Mouse (Mus musculus) forebrain, embryonic 14.5 days (tissue): ENCODE results near the gene Ubp1. TPM values are rescaled to one million over a fixed set of nuclear protein-coding genes. Genes with fewer than 3 reads are reported as not detected.

ENCODE experiments used
- ATAC-seq: fragments of 200-750 bp; cut with Nextera tagmentation; 2 replicates; pipeline ENCODE4 v1.8.0; 2017; ENCODE audit warnings: mild to moderate bottlenecking, moderate library complexity
- DNase-seq: peaks from one replicate; pipeline ENCODE4 v3.0.0-alpha.2; 2015; ENCODE audit warnings: low spot score
- H3K27ac ChIP-seq: fragments of 300-500 bp; sonication (generic); 2 replicates; pipeline ENCODE4 v1.5.1; 2014; ENCODE audit warnings: low read depth, mild to moderate bottlenecking, control low read depth, low read length, moderate library complexity
- H3K27me3 ChIP-seq: fragments of 300-500 bp; sonication (generic); replicated peaks from 2 replicates; pipeline ENCODE4 v1.6.1; 2014; ENCODE audit warnings: low read length, control low read depth, mixed read lengths; ENCODE audit not compliant: control insufficient read depth, insufficient read depth
- H3K36me3 ChIP-seq: fragments of 300-500 bp; sonication (generic); 2 replicates; pipeline ENCODE4 v1.6.1; 2014; ENCODE audit warnings: low read length, control low read depth; ENCODE audit not compliant: control insufficient read depth, insufficient read depth
- H3K4me1 ChIP-seq: fragments of 300-500 bp; sonication (generic); 2 replicates; pipeline ENCODE4 v1.6.1; 2014; ENCODE audit warnings: antibody characterized with exemption, low read length, control low read depth; ENCODE audit not compliant: control insufficient read depth, insufficient read depth
- H3K4me2 ChIP-seq: fragments of 300-500 bp; sonication (generic); 2 replicates; pipeline ENCODE4 v1.6.1; 2014; ENCODE audit warnings: mild to moderate bottlenecking, control low read depth, low read length
- H3K4me3 ChIP-seq: fragments of 300-500 bp; sonication (generic); 2 replicates; pipeline ENCODE4 v1.5.1; 2014; ENCODE audit warnings: low read depth, low read length, control low read depth
- H3K9ac ChIP-seq: fragments of 300-500 bp; sonication (generic); 2 replicates; pipeline ENCODE4 v1.6.1; 2014; ENCODE audit warnings: mild to moderate bottlenecking, low read length, control low read depth, moderate library complexity
- H3K9me3 ChIP-seq: fragments of 300-500 bp; sonication (generic); replicated peaks from 2 replicates; pipeline ENCODE4 v1.6.1; 2016; ENCODE audit warnings: low read length, control low read depth, mixed read lengths; ENCODE audit not compliant: control insufficient read depth
- WGBS: fragments of 180-500 bp; shearing (Covaris S2); extraction: QIAGEN DNeasy Blood & Tissue Kit; methylation state at CpG from one replicate; pipeline ENCODE4 v1.1.7; 2014; 5-methylcytosine and 5-hydroxymethylcytosine counted together
- polyA plus RNA-seq: library from polyadenylated mRNA; unstranded; fragments of >200 nt; fragmentation: Nextera tagmentation; extraction: Ambion mirVana; gene quantifications from 2 replicates; pipeline ENCODE4 v1.2.1, GENCODE M21; 2014

Gene Ubp1
- polyA plus RNA-seq, 1 experiment from 2014 or later: 30.7 TPM

DNA sequence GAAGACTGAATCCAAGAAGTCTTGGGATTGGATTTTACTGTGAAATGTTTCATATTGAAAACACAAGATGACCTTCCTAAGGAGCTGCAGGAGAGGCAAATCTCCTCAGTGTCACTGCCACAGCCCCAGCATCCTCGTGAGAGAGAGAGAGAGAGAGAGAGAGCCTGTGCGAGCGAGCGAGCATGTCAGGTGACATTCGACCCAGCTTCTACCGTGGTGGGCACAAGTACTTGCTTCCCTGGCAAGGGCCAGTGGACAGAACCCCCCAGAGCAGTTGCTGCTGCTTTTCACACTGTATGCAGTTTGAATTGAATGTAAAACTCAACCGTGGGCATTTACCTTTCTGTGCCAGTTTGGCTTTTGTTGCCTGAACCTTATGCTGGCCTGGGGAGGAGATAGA lies 44.7 kb downstream of the Ubp1 start:
- Histone ChIP-seq H3K36me3 (peaks cover 92% of the 10 kb centered on the region), H3K9ac (no peak overlapping the region), H3K9me3 (no peaks in the 10 kb centered on the region), H3K4me2 (no peak overlapping the region), H3K4me1 (no peaks in the 10 kb centered on the region), H3K27me3 (no peaks in the 10 kb centered on the region), H3K27ac (no peak overlapping the region), H3K4me3 (no peak overlapping the region)
- ATAC-seq (no peak), DNase-seq (no peak)
- WGBS: 82% methylated on average over 7 of the region's 7 CpGs

GRCm38 (mm10) chr9:113976264-113976663 lies 45.5 kb downstream of the Ubp1 start:
- Histone ChIP-seq H3K27ac (no peak overlapping the region), H3K4me1 (peaks cover 3% of the 10 kb centered on the region; the same call in 1 of the 2 replicates), H3K9ac (no peak overlapping the region), H3K4me3 (no peak overlapping the region), H3K27me3 (no peaks in the 10 kb centered on the region), H3K4me2 (no peak overlapping the region), H3K36me3 (peaks cover 84% of the 10 kb centered on the region), H3K9me3 (no peaks in the 10 kb centered on the region)
- ATAC-seq: no peak
- DNase-seq: no peak
- 90% methylated on average over 10 of the region's 10 CpGs for WGBS

DNA sequence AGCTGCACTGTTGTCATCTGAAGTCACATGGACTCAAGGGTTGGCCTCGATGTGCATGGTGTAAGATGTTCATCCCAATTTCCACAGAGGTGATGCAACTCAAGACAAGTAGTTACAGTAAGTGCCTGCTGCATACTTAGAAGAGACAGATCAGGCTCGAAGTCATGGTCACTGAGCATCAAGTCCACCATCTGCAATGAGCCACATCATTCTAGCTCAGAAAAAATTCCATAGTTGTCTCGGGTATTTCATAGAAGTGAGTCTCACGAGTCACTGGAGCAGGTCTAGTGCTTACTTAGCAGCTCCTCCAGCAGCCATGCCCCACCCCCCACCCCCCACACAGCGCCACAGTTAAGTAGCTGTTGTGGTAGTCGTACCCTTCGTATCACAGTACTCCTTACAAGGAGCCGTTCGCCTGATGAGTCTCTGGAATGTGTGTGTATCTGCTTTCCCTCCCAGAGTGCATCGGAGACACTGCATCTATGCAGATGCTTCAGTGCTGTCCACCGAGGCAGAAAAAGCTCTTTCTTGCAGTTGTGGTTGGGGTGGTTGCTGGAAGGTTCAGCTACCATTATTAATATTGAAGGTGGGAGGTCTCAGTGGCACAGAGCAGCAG lies 46.6 kb downstream of the Ubp1 start:
- H3K27ac ChIP-seq: no peak overlapping the region
- no peak overlapping the region for H3K9ac ChIP-seq
- H3K27me3 ChIP-seq: no peaks in the 10 kb centered on the region
- DNase-seq (no peak), ATAC-seq (no peak)
- no peak overlapping the region for H3K4me2 ChIP-seq
- 85% methylated on average over 11 of the region's 11 CpGs for WGBS
- H3K36me3 ChIP-seq: peaks cover 82% of the 10 kb centered on the region
- H3K9me3 ChIP-seq: no peaks in the 10 kb centered on the region
- H3K4me1 ChIP-seq: peaks cover 10% of the 10 kb centered on the region
- no peak overlapping the region for H3K4me3 ChIP-seq

GRCm38 (mm10) chr9:113978656-113979055 lies 47.9 kb downstream of the Ubp1 start:
- ATAC-seq (no peak), DNase-seq (no peak)
- Histone ChIP-seq H3K27me3 (no peaks in the 10 kb centered on the region), H3K27ac (no peak overlapping the region), H3K4me1 (peaks cover 10% of the 10 kb centered on the region), H3K4me2 (no peak overlapping the region), H3K36me3 (peaks cover 76% of the 10 kb centered on the region), H3K4me3 (no peak overlapping the region), H3K9me3 (no peaks in the 10 kb centered on the region), H3K9ac (no peak overlapping the region)
- 85% methylated on average over 7 of the region's 7 CpGs for WGBS

GRCm38 (mm10) chr9:113979356-113979755 lies 48.6 kb downstream of the Ubp1 start:
- H3K4me1 ChIP-seq: peaks cover 10% of the 10 kb centered on the region
- no peak overlapping the region for H3K27ac ChIP-seq
- ATAC-seq (no peak), DNase-seq (no peak)
- WGBS: 94% methylated on average over 13 of the region's 13 CpGs
- no peak overlapping the region for H3K9ac ChIP-seq
- H3K27me3 ChIP-seq: no peaks in the 10 kb centered on the region
- no peaks in the 10 kb centered on the region for H3K9me3 ChIP-seq
- H3K4me2 ChIP-seq: no peak overlapping the region
- peaks cover 69% of the 10 kb centered on the region for H3K36me3 ChIP-seq
- no peak overlapping the region for H3K4me3 ChIP-seq

- H3K36me3 ChIP-seq: peaks cover 59% of the 10 kb centered on the region
- 60% methylated on average over 16 of the region's 16 CpGs for WGBS
- no peak overlapping the region for H3K4me2 ChIP-seq
- peak overlapping the region; percentile 75 for H3K27ac ChIP-seq
- no peaks in the 10 kb centered on the region for H3K9me3 ChIP-seq
- ATAC-seq (peak; percentile 78), DNase-seq (peak; percentile 82)
- peak overlapping the region; percentile 35 for H3K9ac ChIP-seq
- no peaks in the 10 kb centered on the region for H3K27me3 ChIP-seq
- peaks cover 10% of the 10 kb centered on the region for H3K4me1 ChIP-seq
- no peak overlapping the region for H3K4me3 ChIP-seq
These were observed 50.6 kb downstream of the Ubp1 start for GRCm38 (mm10) chr9:113981099-113981880.

DNA sequence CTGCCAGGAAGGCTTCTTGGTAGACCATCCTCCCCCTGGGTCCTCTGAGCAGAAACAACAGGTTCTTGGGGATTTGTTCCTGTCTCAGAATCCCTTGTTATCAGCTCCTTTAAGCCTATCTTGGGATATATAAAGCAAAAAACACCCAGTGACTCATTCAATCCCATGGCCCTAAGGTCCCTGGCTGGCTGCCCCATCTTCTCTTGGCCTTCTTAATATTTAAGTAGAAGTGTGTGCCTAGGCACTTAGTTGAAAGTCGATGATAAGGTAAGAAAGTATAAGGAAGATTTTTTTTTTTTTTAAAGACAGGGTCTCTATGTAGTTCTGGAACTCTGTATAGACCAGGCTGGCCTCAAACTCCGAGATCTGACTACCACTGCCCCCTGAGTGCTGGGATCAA lies 51.7 kb downstream of the Ubp1 start:
- Histone ChIP-seq H3K27me3 (no peaks in the 10 kb centered on the region), H3K9me3 (no peaks in the 10 kb centered on the region), H3K9ac (no peak overlapping the region), H3K27ac (no peak overlapping the region), H3K4me2 (no peak overlapping the region), H3K4me3 (no peak overlapping the region), H3K4me1 (peaks cover 10% of the 10 kb centered on the region), H3K36me3 (peaks cover 47% of the 10 kb centered on the region)
- ATAC-seq (no peak), DNase-seq (no peak)
- 95% methylated on average over 2 of the region's 2 CpGs for WGBS

DNA sequence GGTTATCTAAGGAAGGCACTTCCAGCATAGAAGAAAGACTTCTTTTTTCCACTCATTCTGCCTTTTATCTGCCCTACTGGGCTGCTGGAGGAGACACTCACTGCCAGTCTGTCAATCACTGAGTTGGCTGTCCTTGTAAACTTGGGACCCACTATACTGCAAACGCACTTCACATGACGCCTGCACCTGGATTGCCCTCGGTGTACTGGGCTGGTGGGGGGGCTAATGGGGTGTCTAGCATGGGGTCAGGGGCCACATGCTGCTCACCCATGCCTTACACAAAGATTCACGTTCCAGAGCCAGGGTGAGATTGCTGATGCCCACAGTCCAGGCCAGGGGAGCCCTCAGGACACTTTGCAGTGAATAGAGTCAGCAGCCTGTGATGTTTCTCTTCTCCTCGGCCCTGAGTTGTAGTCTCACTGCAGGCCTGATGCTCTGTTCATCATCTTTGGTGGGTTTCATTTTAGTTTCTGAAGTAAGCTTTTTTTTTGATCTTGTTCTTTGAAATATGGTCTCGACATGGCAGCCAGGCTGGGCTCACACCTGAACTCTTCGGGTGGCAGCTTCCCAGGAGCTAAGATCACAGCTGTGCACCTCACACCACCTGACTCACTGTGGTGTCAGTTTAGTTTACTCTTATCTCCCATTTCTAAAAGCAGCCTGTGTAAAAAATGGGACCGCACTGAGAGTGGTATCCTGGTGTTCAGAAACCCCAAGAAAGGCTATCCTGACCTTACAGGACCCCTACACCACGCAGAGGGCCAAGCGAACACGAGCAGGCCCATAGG lies 52.3 kb downstream of the Ubp1 start:
- no peak overlapping the region for H3K27ac ChIP-seq
- WGBS: 91% methylated on average over 11 of the region's 11 CpGs

More for the DNA sequence above, 52.3 kb downstream of the Ubp1 start:
- ATAC-seq (no peak), DNase-seq (no peak)
- Histone ChIP-seq H3K4me1 (peaks cover 10% of the 10 kb centered on the region), H3K27me3 (no peaks in the 10 kb centered on the region), H3K4me3 (no peak overlapping the region), H3K9me3 (no peaks in the 10 kb centered on the region), H3K9ac (no peak overlapping the region), H3K4me2 (no peak overlapping the region), H3K36me3 (peaks cover 42% of the 10 kb centered on the region)
